Mouse (Mus musculus): ENCODE measurements around the gene Gm28635.

Gene Gm28635

DNA sequence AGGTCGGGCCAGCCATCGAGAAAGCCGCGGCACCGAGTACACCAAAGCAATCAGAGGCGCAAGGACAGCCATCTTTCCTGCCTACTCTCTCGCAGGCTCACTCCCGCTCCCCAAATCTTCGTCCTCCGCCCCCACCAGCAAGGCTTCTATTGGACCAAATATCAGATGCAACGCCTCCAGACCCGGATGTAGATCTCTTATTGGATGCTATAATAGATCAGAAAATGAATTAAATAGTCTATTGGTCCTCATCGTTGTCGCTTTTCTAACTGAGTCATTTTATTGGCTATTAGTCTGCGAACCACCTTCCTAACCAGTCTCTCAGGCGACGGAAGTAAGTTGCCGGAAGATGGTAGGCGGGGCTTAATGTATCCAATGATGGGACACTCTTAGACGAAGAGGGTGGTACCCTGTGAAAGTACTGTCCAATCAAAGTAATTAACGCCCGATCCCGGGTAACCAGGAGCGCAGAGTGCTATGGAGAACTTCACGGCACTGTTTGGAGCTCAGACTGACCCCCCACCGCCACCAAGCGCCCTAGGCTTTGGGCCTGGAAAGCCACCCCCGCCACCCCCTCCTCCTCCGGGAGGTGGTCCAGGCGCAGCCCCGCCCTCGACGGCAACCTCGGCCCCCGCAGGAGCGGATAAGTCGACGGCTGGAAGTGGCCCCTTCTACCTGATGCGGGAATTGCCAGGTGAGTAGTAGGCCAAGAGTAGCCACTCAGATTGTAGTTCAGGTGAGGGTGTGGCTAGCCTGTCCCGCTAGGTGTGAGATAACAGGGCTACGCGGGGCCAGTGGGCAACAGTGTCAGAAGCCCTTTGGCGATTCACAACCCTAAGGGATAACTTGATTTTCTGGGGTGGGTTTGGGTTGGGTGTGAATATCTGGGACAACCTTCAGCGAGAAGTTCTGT is at the start of gene Gm28635, which contains the start of gene Med19:
Gene Gm28635, minus strand, starts transcription at position 74 of the 913 bp plus-strand sequence.
Gene Med19, plus strand, starts transcription at position 435 of the 913 bp plus-strand sequence.
- in situ Hi-C loops (cut with MboI; ENCODE audit: unreplicated experiment in 2 of 2) = loop anchor here (5.0 to 10.0 kb wide), 4 partner anchors 34 to 1033 kb away; partner anchors contain the start of genes Clp1 (in 1 of the 2), Smtnl1 (in 1 of the 2), Timm10 (in 1 of the 2) and Zc3h15 (in 1 of the 2)

DNA sequence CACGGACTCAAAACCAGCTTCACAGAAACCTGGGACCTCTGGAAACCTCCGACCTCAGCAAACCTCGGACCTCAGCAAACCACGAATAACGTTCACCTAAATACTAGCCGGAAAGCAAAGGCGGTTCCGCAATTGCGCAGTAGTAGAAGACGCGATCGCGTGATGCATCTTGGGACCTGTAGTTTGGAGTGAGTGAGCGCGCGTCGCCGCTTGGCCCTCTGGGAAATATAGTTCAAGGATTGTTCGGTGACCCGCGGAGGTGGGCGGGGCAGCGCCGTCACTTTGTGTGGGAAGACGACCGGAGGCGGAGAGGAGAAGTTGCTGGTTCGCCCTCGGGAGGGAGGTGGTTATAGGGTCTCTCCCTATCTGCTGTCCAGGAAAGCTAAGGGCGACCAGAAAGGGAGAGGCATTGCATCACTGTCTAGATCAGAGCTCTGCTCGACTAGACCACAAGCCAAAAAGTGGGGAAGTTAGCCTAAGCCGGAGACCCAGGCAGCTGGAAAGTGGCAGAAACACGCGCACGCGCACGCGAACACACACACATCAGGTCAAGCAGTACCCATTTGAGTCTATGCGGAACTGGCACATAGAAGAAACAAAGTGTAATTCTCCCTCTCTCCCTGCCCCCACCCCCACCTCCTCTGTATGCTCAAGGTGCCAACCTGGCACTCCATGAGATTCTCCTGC is 49.5 kb upstream of the Gm28635 start, which contains the start of gene Clp1:
Gene Clp1, minus strand, starts transcription at position 179 of the 687 bp plus-strand sequence.
- in situ Hi-C loops (cut with MboI; ENCODE audit: unreplicated experiment in 2 of 2) = loop anchor here (5.0 to 10.0 kb wide), 2 partner anchors 50 to 307 kb away; partner anchors contain the start of genes Gm28635 (in 1 of the 2), Med19 (in 1 of the 2), P2rx3 (in 1 of the 2) and Ssrp1 (in 1 of the 2)

DNA sequence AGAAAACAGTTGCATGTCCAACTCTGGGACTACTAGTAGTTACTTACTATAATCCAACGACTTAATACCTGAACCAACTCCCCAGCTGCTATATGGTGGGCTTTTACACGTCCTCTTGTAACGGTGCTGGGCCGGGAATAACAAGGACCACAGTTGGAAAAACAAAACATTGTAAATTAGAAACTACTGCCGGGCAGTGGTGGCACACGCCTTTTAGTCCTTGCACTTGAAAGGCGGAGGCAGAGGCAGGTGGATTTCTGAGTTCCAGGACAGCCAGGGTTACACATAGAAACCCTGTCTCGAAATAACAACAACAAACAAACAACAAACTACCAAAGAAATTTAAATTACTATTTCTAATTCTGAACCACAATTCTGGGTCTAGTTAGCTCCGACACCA is 48.9 kb upstream of the Gm28635 start:
- in situ Hi-C loops (cut with MboI; ENCODE audit: unreplicated experiment in 2 of 2) = loop anchor here (5.0 to 10.0 kb wide), 2 partner anchors 49 to 308 kb away; partner anchors contain the start of genes Gm28635 (in 1 of the 2), Med19 (in 1 of the 2), P2rx3 (in 1 of the 2) and Ssrp1 (in 1 of the 2)

DNA sequence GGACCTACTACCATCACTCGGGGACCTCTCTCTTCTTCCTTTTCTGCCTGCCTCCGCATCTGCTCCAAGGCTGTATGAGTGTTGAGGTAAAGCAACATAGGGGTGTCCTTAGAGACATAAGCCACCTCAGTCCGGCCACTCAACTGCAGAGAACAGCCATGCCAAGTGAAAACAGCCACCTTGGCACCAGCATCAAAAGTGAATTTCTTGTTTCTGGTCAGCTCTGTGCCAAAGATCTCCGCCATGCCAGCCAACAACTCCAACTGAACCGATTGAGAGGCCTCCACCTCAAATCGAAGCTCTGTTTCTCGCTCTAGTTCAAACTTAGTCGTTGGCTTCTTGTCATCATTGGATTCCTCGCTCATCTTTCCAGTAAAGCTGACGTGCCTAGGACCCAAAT is 47.9 kb upstream of the Gm28635 start:
- in situ Hi-C loops (cut with MboI; ENCODE audit: unreplicated experiment in 2 of 2) = loop anchor here (5.0 to 10.0 kb wide), 2 partner anchors 48 to 309 kb away; partner anchors contain the start of genes Gm28635 (in 1 of the 2), Med19 (in 1 of the 2), P2rx3 (in 1 of the 2) and Ssrp1 (in 1 of the 2)

DNA sequence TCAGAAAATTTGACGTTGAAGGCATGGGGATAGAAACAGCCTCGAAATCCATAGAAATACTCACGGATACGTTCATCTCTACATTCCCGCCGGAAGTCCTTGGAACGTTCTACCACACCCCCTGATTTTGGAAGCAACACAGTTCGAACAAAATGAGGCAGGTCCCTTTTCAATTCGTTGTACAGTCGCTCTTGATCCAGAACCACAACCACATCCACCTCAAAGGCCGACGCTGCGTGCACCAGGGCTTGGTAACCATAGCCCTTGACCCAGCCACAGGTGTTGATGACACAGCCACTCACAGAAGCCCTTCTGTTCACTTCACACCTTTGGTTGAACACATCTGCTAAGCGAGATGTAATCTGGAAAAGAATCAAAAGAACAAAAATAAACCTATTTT is 46.0 kb upstream of the Gm28635 start:
- in situ Hi-C loops (cut with MboI; ENCODE audit: unreplicated experiment in 2 of 2) = loop anchor here (10.0 to 25.0 kb wide), 2 partner anchors 311 to 313 kb away; partner anchors contain the start of genes P2rx3 (in 2 of the 2), Ssrp1 (in 2 of the 2) and Tnks1bp1 (in 1 of the 2)

DNA sequence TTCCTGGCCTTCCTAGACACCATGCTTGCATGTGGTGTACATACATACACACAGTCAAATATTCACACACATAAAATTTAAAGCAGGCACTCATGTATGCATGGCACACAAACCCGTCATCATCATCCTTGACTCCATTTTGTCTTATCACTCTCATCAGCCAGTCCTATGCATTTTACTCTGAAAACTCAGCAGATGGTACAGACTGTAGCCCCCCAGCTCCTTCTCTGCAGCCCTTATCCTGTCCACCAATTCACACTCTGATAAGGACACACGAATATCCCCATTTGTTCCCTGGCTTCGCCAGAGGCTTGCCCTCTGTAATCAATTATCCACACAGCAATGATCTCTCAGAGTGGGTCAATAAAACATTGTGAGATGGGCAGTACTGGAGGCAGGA is 43.3 kb upstream of the Gm28635 start:
- in situ Hi-C loops (cut with MboI; ENCODE audit: unreplicated experiment in 2 of 2) = loop anchor here (10.0 to 25.0 kb wide), 2 partner anchors 314 to 316 kb away; partner anchors contain the start of genes P2rx3 (in 2 of the 2), Ssrp1 (in 2 of the 2) and Tnks1bp1 (in 1 of the 2)

DNA sequence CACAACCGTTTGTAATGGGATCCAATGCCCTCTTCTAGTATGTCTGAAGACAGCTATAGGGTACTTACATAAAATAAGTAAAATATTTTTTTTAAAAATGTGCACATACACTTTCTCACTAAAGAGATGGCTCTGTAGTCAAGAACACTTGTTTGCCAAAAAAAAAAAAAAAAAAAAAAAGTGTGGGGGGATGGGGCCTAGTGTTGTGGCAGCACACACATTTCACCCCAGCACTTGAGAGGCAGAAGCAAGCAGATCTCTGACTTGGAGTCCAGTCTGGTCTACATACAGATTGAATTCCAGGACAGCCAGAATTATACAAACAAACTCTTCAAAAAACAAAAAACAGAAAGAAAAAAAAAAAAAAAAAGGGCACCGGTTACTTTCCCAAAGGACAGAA is 42.9 kb upstream of the Gm28635 start:
- in situ Hi-C loops (cut with MboI; ENCODE audit: unreplicated experiment in 2 of 2) = loop anchor here (10.0 to 25.0 kb wide), 2 partner anchors 314 to 317 kb away; partner anchors contain the start of genes P2rx3 (in 2 of the 2), Ssrp1 (in 2 of the 2) and Tnks1bp1 (in 1 of the 2)

DNA sequence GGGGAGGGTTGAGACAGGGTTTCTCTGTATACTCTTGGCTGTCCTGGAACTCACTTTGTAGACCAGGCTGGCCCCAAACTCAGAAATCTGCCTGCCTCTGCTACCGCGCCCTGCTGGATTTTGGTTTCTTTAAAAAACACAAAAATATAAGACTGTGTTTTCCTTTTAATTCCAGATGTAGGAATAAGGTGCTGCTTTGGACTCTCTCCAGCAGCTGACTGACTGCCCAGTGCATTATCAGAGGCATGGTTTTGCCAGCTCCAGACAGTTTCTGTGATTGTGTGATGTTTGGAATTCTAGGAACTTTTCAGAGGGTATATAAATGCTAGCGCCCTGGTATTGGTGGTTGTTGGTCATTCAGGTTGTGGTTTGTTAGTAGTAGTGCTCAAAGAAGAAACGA is 39.5 kb upstream of the Gm28635 start:
- in situ Hi-C loops (cut with MboI; ENCODE audit: unreplicated experiment in 2 of 2) = loop anchor here in 1 of 2 experiments (25.0 kb wide), 1 partner anchor 320 kb away; the partner anchor contains the start of genes P2rx3, Ssrp1 and Tnks1bp1

DNA sequence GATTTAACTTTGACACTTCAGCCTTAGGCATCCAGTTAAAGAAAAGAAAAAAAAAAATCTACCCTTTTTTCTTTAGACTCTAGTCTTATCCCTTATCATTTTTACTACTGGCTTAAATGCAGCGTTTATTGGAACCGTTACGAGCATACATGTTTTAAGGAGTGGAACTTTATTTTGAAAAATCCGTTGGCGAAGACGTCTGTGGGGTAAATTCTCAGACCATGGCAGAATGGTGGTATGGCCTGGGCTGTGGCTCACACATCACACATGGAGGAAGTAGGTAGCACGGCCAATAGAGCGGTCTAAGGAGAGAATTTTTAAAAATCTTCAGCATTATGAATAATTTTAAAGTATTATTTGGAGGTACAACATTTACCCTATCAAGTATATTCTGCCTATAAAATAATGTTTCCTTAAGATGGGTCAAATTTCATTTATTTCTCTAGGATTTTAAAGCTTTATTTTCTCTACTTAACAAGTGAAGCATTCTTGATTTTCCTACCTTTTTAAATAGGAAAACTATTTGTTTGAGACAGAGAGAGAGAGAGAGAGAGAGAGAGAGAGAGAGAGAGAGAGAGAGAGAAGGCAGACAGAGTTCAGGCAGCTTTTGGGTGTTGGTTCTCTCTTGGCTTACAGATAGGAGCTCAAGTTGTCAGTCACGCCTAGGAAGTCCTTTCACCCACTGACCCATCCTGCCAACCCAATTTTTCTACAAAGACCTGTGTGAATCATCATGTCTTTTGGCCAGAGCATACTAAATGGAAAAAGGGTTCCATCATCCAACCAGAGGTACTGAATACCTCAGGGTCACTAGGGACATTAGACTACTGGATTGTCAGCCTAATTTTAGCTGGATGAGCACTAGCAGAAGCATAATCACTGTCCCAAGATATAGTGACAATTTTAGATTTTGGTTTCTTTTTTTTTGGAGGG is 38.8 kb upstream of the Gm28635 start:
- in situ Hi-C loops (cut with MboI; ENCODE audit: unreplicated experiment in 2 of 2) = loop anchor here in 1 of 2 experiments (25.0 kb wide), 1 partner anchor 321 kb away; the partner anchor contains the start of genes P2rx3, Ssrp1 and Tnks1bp1

DNA sequence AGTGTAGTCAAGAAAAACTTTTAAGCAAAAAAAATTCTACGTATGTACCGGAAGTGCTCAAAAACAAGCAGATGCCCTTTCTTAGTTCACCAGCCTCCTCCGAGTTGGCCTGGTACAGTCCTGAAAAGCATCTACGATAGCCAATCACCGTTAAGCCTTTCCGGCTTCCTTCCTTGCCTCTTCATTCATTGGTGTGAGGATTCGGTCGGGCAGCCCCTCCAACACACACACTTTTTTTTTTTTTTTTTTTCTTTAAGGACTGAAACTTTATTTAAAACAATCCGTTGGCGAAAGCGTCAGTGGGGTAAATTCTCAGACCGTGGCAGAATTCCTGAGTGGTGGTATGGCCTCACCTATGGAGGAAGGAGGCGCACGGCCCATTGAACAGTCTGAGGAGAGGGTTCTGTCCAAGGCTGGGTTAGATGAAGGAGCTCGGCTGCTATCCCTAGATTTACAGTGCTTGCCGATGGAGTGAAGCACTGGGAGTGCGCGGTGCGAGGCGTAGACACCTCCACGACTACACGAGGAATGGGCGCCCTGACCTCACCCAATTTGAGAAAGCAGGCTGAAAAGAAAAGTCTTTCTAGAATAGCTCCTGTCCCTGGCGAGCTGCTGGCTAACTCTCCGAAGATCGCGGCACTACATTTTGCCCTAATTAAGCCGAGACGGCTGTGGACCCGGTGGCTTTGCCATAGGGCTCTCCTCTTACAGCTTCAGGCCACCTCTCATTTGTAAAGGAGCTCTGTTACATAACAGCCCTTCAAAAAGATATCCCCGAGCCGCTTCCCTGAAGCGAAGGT is 37.9 kb upstream of the Gm28635 start:
- in situ Hi-C loops (cut with MboI; ENCODE audit: unreplicated experiment in 2 of 2) = loop anchor here in 1 of 2 experiments (25.0 kb wide), 1 partner anchor 322 kb away; the partner anchor contains the start of genes P2rx3, Ssrp1 and Tnks1bp1

DNA sequence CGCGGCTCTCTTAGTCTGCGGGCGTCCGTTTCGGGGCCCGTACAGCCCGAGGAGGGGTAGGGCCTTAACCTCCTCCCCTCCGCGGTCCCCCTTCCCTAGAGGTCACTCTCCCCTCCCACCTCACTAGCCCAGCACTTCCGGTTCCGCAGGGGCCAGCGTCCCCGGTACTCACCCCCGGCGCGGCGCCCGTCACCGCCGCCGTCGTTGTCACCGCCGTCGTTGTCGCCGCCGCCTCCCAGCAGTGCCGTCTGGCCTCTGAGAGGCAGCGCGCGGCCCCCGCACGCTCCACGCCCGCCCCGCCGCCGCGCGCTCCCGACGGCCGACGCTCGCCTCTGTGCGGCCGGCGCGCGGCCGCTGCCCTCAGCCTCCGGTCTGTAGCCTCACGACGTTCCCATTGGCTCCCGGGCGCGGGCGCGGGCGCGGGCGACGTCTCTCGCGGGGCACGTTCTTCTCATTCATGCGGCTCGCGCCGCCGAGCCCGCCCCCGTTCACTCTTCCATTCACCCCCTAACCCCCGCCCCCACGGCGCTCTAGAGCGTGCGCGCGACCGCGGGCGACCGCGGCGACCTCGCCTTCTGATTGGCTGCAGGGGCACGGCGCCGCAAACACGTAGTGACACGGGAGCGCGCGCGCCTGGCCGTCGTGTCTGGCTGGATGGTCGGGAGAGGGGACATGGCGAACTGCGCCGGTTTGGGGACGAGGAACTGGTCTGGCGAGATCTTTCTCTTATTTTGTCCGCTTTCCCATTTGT is 37.1 kb upstream of the Gm28635 start, which contains the start of gene Zdhhc5:
Gene Zdhhc5, minus strand, starts transcription at position 370 of the 751 bp plus-strand sequence.
- in situ Hi-C loops (cut with MboI; ENCODE audit: unreplicated experiment in 2 of 2) = loop anchor here (5.0 to 25.0 kb wide), 2 partner anchors 38 to 322 kb away; partner anchors contain the start of genes Gm28635 (in 1 of the 2), Med19 (in 1 of the 2), P2rx3 (in 1 of the 2) and Ssrp1 (in 1 of the 2)

DNA sequence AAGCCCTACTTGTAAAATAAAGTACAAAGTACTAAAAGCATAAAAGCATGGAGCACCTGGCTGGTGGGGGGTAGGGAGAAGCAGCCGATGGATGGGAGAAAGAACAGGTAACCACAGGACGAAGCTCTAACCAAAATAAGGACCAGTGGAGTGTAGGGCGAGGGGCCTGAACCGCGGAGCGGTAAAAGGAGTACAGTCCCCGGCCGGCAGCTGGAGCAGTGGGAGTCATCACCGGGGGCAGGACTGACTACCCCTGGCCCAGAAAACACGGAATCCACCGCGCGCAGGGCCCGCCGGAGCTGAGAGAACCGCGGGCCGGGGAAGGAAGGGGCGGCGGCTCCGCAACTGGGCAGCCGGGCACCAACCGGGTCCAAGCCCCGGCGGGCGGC is 36.6 kb upstream of the Gm28635 start:
- in situ Hi-C loops (cut with MboI; ENCODE audit: unreplicated experiment in 2 of 2) = loop anchor here (5.0 to 25.0 kb wide), 2 partner anchors 37 to 323 kb away; partner anchors contain the start of genes Gm28635 (in 1 of the 2), Med19 (in 1 of the 2), P2rx3 (in 1 of the 2) and Ssrp1 (in 1 of the 2)

DNA sequence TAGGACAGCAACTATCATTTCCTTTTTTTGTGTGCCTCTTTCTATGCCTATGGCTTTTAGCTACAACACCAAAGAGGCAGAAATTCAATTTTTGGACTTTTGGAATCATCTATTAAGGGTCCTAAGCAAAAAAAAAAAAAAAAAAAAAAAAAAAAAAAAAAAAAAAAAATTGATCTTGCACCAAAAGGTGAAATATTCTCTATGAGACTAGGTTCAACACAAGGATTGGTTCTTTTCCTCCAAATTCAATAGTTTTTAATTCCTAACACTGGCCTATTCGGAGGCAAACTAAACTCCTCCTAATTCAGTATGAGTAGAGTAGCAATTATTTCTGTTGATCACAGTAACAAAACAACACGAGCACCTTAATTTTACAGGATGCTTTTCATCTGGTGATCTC is 34.1 kb upstream of the Gm28635 start:
- in situ Hi-C loops (cut with MboI; ENCODE audit: unreplicated experiment in 2 of 2) = loop anchor here (5.0 to 25.0 kb wide), 2 partner anchors 35 to 325 kb away; partner anchors contain the start of genes Gm28635 (in 1 of the 2), Med19 (in 1 of the 2), P2rx3 (in 1 of the 2) and Ssrp1 (in 1 of the 2)

DNA sequence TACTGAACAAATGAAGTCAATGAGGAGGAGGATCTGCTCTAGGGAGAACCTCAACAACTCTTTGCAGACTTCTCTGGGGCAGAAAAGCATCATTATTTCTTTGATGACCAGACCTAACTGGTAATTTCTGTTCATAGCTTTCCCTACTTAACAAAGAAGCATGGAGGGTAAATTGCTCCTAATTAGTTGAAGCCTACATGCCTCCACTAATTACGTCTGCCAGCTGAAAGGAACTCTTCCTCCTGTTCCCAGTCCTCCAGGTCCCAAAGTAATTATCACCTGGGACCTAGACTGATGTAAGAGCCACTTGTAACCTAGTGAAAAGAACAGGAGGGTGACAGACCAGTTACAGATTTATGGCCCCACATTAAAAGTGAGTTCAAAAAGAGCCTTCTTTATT is 29.7 kb upstream of the Gm28635 start:
- in situ Hi-C loops (cut with MboI; ENCODE audit: unreplicated experiment in 2 of 2) = loop anchor here in 1 of 2 experiments (25.0 kb wide), 1 partner anchor 330 kb away; the partner anchor contains the start of genes P2rx3, Ssrp1 and Tnks1bp1

DNA sequence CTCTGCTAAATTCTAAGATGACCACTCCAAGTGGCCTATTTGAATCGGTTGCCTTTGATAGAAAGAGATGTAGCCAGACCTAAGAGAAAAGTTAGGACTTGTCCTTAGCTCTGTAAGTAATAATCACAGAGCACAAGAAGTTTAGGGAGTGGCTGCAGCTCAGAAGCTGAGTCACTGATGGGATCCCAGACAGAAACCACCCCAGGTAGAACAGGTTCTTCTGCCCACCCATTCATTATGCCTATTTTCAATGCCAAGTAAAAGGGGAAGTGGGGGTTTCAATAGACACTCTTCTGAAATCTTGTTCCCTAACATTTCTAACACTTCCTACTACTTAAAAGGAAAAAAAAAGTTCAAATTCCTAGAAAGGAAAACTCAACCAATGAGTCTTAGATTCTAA is 27.5 kb upstream of the Gm28635 start:
- in situ Hi-C loops (cut with MboI; ENCODE audit: unreplicated experiment in 2 of 2) = loop anchor here in 1 of 2 experiments (25.0 kb wide), 1 partner anchor 332 kb away; the partner anchor contains the start of genes P2rx3, Ssrp1 and Tnks1bp1

DNA sequence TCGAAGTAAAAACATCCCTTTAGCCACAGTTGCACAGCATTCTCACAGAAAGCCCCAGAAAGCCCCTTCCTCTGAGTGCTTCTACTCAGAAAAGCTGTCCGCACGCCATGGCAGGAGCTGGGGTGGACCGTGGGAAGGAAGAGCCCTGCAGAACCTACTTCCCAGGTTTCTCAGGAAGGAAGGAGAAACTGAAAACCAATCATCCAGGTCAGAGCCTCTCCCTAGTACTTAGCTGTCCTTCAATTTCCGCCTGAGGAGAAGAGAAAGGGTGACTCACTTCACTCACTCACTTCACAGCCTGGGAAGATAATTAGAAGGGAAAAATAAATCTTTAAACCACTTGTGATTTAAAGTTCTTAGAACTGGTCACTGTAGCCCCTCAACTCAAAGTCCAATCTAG is 26.5 kb upstream of the Gm28635 start:
- in situ Hi-C loops (cut with MboI; ENCODE audit: unreplicated experiment in 2 of 2) = loop anchor here in 1 of 2 experiments (25.0 kb wide), 1 partner anchor 333 kb away; the partner anchor contains the start of genes P2rx3, Ssrp1 and Tnks1bp1
